Mouse (Mus musculus): Measurements from ENCODE around the gene Tm2d3.
A peak's percentile ranks its signal among the peaks of the same experiment; 100 is the strongest.

Gene Tm2d3

DNA sequence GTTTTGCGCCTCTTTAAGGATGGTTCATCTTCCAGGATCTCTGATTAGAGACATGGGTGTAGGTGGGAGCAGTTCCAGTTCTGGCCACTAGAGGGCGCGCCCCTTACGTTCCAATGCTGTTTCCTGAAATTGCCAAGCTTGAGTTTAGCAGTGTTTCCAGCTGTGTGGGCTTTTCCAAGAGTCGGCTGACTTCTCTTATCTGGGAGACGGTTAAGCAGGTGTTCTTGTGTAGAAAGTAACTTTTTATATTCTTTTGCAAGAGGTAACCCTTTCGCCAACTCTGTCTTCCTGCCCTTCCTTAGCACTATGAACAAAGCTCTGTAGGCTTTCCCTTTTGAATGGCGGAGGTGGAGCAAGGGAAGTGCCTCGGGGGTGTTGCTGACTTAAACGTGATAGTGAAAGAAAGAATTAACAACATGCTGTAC, 13.9 kb downstream of the Tm2d3 start:
- DNase-seq (ENCODE audit: low spot score in 2 of 2): peak; percentile 33 to 68

DNA sequence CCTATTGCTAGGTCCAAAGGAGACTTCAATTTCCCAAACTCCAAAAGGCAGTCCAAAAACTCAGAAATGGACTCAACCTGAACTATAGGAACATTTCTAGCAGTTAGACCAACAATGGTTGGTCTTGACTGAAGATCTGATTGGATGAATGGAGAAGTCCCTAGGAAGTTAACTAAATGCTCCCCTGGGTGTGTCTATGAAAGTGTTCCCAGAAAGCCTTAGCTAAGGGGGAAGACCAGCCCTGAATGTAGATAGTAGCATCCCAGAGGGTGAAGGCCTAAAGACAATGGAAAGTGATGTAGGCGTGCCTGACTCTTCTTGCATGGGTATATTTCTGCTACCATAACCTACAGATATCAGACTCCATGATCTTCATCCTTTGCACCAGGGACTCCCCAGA, 17.5 kb downstream of the Tm2d3 start:
- DNase-seq (ENCODE audit: low spot score in 2 of 2): no peak

DNA sequence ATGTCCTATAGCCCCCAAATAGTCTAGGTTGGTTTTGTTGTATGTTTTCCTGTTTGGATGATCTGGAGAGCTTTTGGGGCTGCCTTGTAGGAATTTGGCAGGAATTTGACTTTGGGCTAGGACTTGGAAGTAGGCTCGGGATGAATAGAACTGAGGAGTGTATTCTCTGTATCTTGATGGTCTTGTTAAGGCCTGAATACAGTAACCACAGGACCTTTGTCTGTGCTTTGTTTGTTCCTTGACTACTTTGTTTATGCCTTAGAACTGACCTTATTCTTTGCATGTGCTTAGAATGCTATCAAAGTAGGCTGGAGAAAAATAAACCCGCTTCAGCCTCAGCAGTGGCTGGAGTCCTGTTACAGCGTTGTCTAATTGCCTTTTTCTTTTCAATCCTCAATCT, 19.3 kb downstream of the Tm2d3 start:
- no peak for DNase-seq (ENCODE audit: low spot score in 2 of 2)

DNA sequence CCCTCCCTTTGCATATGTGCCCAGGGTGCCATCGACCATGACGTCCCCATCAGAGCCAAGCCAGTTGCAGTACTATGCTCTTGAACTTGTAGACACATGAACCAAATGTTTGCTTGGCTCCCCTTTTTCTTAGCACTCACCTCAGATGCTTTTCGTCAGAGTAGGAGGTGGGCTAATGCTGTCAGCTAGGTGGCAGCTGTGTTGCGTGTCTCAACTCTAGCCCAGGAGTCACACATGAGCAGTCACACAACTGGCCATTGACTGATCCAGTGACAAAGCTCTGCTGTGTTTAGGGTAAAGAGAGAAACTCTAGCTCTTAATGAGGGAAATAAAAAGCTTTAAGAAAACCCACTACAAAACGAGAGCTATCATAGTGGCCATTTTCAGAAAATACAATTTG, 22.8 kb downstream of the Tm2d3 start:
- DNase-seq (ENCODE audit: low spot score in 2 of 2): no peak

DNA sequence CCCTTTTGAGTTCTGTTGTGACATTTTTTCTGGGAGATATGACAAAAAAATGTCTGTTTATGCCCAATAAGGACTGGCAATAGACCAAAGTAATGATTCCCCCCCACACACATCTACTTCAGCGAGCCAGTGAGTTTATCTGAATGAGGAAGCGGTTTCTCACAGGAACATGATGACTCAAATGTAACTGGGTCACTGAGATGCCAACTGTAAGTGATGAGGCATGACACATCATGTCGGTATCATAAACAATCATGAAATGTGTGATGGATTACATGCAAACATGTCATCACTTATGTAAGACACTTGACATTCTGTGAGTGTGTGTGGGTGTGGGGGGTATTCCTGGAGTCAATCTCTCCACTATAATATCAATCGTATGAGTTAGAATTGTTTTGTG, 23.3 kb downstream of the Tm2d3 start:
- DNase-seq (ENCODE audit: low spot score in 2 of 2): no peak

DNA sequence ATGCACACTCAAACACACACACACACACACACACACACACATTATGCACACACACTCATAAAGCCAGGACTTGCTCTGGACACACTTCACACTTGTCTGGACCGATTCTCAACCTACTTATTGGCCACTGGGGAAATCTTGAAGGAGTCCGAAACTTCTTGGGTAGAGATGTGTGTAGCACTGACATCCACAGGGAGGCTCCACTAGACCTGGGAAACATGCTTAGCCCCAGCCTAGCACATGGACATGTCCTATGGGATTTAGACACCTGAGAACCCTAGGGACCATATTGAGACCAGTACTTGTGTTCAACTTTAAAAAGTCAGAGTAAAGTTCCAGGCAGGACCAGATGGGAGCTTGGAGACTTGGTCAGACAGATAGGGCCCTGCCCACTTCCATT, 43.1 kb downstream of the Tm2d3 start:
- no peak for DNase-seq (ENCODE audit: low spot score in 2 of 2)

DNA sequence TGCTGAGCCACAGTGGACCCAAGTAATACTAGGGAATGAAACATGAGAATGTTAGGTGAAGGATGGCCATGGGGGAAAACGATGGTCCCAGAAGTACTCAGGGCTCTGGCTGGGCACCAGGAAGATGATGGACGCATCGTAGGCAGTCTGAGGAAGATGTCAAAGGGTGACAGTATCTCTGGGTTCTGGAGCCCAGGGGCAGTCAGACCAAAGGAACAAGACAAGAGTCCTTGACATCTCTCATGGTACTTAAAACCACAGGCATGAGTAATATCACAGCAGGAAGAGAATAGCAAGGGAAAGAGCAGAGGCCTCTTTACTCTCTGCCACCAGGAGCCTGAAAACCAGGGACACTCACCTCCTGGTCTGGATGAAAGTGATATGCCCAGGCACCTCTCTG, 44.3 kb downstream of the Tm2d3 start:
- no peak for DNase-seq (ENCODE audit: low spot score in 2 of 2)

DNA sequence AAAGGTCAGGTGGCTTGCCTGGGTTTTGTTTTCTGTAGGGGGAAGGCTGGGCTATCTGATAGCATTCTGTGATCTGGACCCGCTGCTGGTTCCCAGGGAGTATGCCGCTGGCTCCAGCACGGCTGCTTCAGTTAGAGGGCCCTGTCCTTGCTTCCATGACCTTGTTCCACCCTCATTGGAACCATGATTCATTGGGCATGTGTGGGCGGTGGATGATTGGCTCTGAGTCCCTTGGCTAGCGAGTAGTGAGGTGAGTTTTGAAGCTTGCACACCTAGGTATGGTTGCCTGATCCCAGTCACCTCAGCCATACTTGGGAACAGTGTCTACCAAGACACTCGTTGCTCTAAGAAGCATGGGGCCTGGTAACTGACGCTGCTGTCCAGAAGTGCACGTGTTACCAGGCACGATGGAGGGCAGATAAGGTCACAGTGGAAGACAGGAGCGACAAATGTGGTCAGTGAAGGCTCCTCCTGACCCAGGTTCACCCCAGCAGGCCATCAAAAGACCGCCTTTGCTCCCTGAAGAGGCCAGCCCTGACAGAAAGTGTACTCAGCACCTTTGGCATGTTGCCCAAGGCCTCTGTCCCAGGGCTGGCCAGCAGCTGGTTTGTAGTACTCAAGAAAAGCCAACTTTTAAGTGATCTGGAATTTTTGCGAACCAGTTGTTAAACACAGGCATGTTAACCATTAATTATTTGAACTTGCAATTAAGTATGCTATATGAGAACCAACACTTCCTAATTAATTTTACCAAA, 46.5 kb downstream of the Tm2d3 start:
- DNase-seq (ENCODE audit: low spot score in 2 of 2): peak; percentile 23 to 40

DNA sequence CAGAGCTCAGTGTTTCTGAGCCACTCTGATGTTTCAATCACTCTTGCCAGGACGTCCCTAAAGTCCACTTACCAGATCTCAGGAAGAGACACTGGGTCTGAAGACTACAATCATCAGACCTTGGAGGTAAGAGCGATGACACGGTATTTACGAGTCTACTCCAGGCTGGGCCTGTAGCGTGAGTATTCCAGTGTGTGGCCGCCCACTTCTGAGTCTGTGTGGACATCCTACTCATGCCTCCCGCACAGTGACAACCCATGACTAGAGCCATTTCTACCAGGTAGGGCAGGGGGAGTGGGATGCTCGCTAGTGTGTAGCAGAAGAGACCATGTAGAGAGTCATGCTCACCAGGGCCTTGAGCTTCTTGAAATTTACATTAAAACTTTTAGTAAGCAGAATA, 51.9 kb downstream of the Tm2d3 start:
- DNase-seq (ENCODE audit: low spot score in 2 of 2): no peak

DNA sequence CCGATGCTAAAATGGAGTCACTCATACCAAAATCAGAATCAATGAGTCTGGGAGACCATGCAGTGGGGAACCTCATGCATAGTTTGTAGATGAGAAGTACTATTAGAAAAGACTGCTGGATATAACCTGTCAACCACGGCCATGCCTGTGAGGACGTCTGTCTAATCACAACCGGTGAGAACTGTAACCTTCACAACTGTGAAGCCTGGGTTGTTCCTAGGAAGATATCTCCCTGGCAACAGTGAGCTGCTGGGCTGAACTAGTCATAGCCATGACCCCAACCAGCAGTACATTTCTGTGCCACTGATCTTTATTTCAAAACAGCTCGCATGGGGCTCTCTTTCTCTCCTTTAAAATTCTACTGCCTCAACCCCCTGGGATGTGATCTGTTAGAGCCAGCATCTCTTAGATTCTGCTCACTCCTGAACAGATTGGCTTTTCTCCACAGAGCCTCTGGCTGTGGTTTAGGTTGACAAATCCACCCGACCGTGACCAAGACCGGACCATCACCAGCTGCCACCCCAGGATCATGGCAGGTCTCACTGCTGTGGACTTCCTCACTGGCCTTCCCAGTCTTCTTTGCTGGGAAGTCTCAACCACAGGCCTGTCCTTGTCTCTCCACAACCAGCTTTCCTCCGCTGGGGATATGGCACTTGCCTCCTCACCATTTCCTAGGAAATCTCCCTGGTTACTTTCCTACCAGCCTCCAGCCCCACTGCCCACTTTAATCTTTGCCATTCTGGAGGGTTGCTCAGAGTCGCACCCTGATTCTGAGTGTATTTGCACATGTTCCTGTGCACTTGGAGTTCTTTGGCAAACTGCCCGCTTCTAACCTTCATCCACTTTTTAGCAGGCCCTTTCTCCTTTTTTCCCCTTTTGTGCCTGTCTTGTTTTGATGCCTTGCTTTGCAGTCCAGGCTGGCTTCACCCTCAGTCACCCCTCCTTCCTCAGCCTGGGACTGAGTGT, 57.3 kb downstream of the Tm2d3 start:
- no peak for DNase-seq (ENCODE audit: low spot score in 2 of 2)
